Mouse (Mus musculus) neural tube, embryonic 14.5 days (tissue): ENCODE results near the gene Slit3. TPM values are rescaled to one million over a fixed set of nuclear protein-coding genes. Genes with fewer than 3 reads are reported as not detected.
A peak's percentile ranks its signal among the peaks of the same experiment; 100 is the strongest.

Experiments used
- ATAC-seq: fragments of 200-750 bp; cut with Nextera tagmentation; 2 replicates; pipeline ENCODE4 v1.8.0; 2017; ENCODE audit warnings: low read depth, mild to moderate bottlenecking, moderate TSS enrichment, moderate library complexity
- H3K27ac ChIP-seq: fragments of 300-500 bp; sonication (generic); 2 replicates; pipeline ENCODE4 v1.5.1; 2014; ENCODE audit warnings: low read depth, mild to moderate bottlenecking, control low read depth, low read length, moderate library complexity, mixed read lengths
- H3K27me3 ChIP-seq: fragments of 300-500 bp; sonication (generic); 2 replicates; pipeline ENCODE4 v1.6.1; 2014; ENCODE audit warnings: low read length; ENCODE audit not compliant: control insufficient read depth, insufficient read depth
- H3K36me3 ChIP-seq: fragments of 300-500 bp; sonication (generic); 2 replicates; pipeline ENCODE4 v1.6.1; 2014; ENCODE audit warnings: low read length, mixed read lengths; ENCODE audit not compliant: control insufficient read depth, insufficient read depth
- H3K4me1 ChIP-seq: fragments of 300-500 bp; sonication (generic); 2 replicates; pipeline ENCODE4 v1.6.1; 2014; ENCODE audit warnings: low read length; ENCODE audit not compliant: control insufficient read depth, insufficient read depth
- H3K4me2 ChIP-seq: fragments of 300-500 bp; sonication (generic); 2 replicates; pipeline ENCODE4 v1.6.1; 2014; ENCODE audit warnings: mild to moderate bottlenecking, low read depth, low read length, control low read depth
- H3K4me3 ChIP-seq: fragments of 300-500 bp; sonication (generic); 2 replicates; pipeline ENCODE4 v1.5.1; 2014; ENCODE audit warnings: low read depth, low read length, control low read depth, mixed read lengths
- H3K9ac ChIP-seq: fragments of 300-500 bp; sonication (generic); replicated peaks from 2 replicates; pipeline ENCODE4 v1.6.1; 2014; ENCODE audit warnings: low read depth, mild to moderate bottlenecking, control low read depth, low read length, mixed read lengths
- H3K9me3 ChIP-seq: fragments of 300-500 bp; sonication (generic); 2 replicates; pipeline ENCODE4 v1.6.1; 2016; ENCODE audit warnings: low read length; ENCODE audit not compliant: control insufficient read depth
- WGBS: fragments of 180-500 bp; shearing (Covaris S2); extraction: QIAGEN DNeasy Blood & Tissue Kit; methylation state at CpG from one replicate; pipeline ENCODE4 v1.1.7; 2014; 5-methylcytosine and 5-hydroxymethylcytosine counted together
- polyA plus RNA-seq: library from polyadenylated mRNA; unstranded; fragments of >200 nt; fragmentation: Nextera tagmentation; extraction: Ambion mirVana; gene quantifications from 2 replicates; pipeline ENCODE4 v1.2.1, GENCODE M21; 2014

Slit3 gene
- polyA plus RNA-seq, 1 experiment from 2014 or later, result 14.6 TPM

DNA sequence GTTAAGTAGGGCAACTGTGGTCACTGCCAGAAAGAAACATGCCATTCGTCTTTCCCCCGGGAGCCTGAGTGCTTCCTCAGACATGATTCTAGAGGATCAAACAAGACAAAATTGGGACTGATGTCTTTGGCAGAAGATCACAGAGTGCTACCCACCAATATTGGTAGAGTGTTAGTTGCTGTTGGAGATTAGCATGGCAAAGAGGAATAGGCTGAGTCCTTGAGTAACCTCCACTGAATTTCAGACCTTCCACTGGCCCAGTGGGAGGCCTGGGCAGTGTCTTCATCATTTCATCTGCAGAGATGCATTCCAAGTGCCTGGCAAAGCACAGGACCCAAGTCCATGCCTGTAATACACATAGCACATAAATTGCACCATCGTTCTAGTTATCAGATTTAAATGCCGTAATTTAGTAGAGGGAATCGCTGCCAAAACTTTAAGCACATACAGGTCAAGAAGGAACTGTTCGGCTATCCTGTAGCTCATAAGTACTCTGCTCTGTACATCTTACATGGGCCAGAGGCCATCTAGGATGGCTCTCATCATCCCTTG is 77.6 kb downstream of the Slit3 start:
- Histone ChIP-seq H3K36me3 (no peaks in the 10 kb centered on the region), H3K4me2 (no peak overlapping the region), H3K4me3 (no peak overlapping the region), H3K9me3 (no peaks in the 10 kb centered on the region), H3K9ac (no peak overlapping the region), H3K27ac (no peak overlapping the region), H3K27me3 (peaks cover 6% of the 10 kb centered on the region; the same call in 1 of the 2 replicates), H3K4me1 (peaks cover 13% of the 10 kb centered on the region)
- 94% methylated on average over 6 of the region's 6 CpGs for WGBS
- no peak for ATAC-seq

- no peak overlapping the region for H3K9ac ChIP-seq
These were observed 81.3 kb downstream of the Slit3 start for GRCm38 (mm10) chr11:35202332-35202731.

DNA sequence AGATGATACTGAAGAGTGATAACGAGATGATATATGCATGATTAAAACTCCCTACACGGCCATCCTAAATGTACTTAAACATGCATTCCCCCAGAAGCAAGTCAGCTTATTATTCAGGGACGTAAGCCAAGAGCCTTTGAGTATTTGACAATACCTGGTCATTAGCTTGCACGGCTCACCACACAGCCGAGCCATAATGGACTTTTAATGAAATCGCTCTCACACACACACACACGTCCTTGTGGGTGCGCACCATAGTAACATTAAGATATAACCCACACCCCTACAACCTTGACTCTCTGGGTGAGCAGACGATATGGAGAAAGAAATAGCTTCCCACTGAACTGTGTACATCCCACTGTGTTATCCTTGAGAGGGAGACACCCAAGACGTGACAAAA is 82.6 kb downstream of the Slit3 start:
- Histone ChIP-seq H3K4me3 (no peak overlapping the region), H3K9me3 (no peaks in the 10 kb centered on the region), H3K4me2 (peak overlapping the region; percentile 12; the same call in 1 of the 2 replicates), H3K9ac (no peak overlapping the region), H3K36me3 (no peaks in the 10 kb centered on the region), H3K27me3 (peaks cover 6% of the 10 kb centered on the region; the same call in 1 of the 2 replicates), H3K4me1 (peaks cover 26% of the 10 kb centered on the region), H3K27ac (0 out of 2 replicates have a peak overlapping the region, but pooled peaks have one; percentile 8)
- ATAC-seq, result peak; percentile 81
- 10% methylated on average over 10 of the region's 10 CpGs for WGBS

More at GRCm38 (mm10) chr11:35202332-35202731, 81.3 kb downstream of the Slit3 start:
- Histone ChIP-seq H3K9me3 (no peaks in the 10 kb centered on the region), H3K4me1 (peaks cover 26% of the 10 kb centered on the region), H3K4me3 (no peak overlapping the region), H3K36me3 (no peaks in the 10 kb centered on the region), H3K27me3 (peaks cover 6% of the 10 kb centered on the region; the same call in 1 of the 2 replicates), H3K4me2 (no peak overlapping the region), H3K27ac (no peak overlapping the region)
- no peak for ATAC-seq
- 51% methylated on average over 5 of the region's 5 CpGs for WGBS

GRCm38 (mm10) chr11:35204084-35204483 is 83.1 kb downstream of the Slit3 start:
- peak; percentile 90 for ATAC-seq
- Histone ChIP-seq H3K9me3 (no peaks in the 10 kb centered on the region), H3K36me3 (no peaks in the 10 kb centered on the region), H3K4me1 (peaks cover 26% of the 10 kb centered on the region), H3K4me3 (no peak overlapping the region), H3K27me3 (peaks cover 6% of the 10 kb centered on the region; the same call in 1 of the 2 replicates), H3K4me2 (peak overlapping the region; percentile 12; the same call in 1 of the 2 replicates), H3K9ac (no peak overlapping the region), H3K27ac (0 out of 2 replicates have a peak overlapping the region, but pooled peaks have one; percentile 8)
- 2% methylated on average over 9 of the region's 9 CpGs for WGBS

- H3K27ac ChIP-seq, result no peak overlapping the region
- WGBS, result 80% methylated on average over 14 of the region's 14 CpGs
These were observed 90.0 kb downstream of the Slit3 start for GRCm38 (mm10) chr11:35210728-35211682.

GRCm38 (mm10) chr11:35224025-35224424 is 103.0 kb downstream of the Slit3 start:
- Histone ChIP-seq H3K4me1 (no peaks in the 10 kb centered on the region), H3K4me2 (no peak overlapping the region), H3K36me3 (no peaks in the 10 kb centered on the region), H3K9me3 (no peaks in the 10 kb centered on the region), H3K9ac (no peak overlapping the region), H3K27ac (no peak overlapping the region), H3K4me3 (no peak overlapping the region), H3K27me3 (no peaks in the 10 kb centered on the region)
- 31% methylated on average over 4 of the region's 4 CpGs for WGBS
- ATAC-seq, result no peak

More at GRCm38 (mm10) chr11:35210728-35211682, 90.0 kb downstream of the Slit3 start:
- Histone ChIP-seq H3K4me2 (no peak overlapping the region), H3K4me1 (no peaks in the 10 kb centered on the region), H3K9ac (no peak overlapping the region), H3K27me3 (no peaks in the 10 kb centered on the region; the same call in 1 of the 2 replicates), H3K9me3 (no peaks in the 10 kb centered on the region), H3K4me3 (no peak overlapping the region), H3K36me3 (no peaks in the 10 kb centered on the region)
- no peak for ATAC-seq

DNA sequence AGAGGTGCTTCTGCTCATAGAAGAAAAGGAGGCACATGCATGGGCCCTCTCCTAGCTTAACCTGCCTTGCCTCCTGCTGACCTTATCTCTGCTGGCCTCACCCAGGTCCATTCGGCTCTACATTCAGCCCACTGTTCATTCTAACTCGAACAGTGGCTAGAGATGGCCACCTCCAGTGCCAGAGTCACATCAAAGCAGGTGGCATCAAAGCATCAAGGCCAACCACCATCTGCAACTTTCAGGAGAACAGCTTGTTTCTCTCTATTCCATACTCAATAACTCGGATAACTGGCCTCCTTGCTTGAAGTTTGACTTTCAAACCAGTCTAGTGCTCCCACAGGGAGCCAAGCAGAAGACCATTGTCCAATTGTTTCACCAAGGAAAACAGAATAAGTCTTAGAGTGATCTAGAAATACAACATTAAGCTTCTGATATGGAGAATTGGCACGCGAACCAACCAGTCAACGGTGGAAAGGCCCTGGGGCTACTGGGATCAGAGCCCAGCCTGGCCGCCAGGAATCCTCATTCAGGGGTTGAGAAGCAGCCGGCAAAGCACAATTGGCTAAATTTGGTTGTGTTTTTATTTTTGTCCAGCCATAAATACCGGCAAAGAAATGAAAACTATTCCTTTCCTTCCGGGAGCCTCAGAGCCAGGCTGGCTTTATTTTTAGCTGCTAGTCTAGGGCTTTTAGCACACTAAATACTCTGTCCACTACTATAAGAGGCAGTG is 110.5 kb downstream of the Slit3 start:
- H3K9ac ChIP-seq, result no peak overlapping the region
- H3K27me3 ChIP-seq, result no peaks in the 10 kb centered on the region
- no peaks in the 10 kb centered on the region for H3K36me3 ChIP-seq
- no peak overlapping the region for H3K27ac ChIP-seq
- H3K4me2 ChIP-seq, result no peak overlapping the region
- no peaks in the 10 kb centered on the region for H3K9me3 ChIP-seq
- no peak overlapping the region for H3K4me3 ChIP-seq
- no peak for ATAC-seq
- H3K4me1 ChIP-seq, result no peaks in the 10 kb centered on the region
- 81% methylated on average over 10 of the region's 10 CpGs for WGBS

DNA sequence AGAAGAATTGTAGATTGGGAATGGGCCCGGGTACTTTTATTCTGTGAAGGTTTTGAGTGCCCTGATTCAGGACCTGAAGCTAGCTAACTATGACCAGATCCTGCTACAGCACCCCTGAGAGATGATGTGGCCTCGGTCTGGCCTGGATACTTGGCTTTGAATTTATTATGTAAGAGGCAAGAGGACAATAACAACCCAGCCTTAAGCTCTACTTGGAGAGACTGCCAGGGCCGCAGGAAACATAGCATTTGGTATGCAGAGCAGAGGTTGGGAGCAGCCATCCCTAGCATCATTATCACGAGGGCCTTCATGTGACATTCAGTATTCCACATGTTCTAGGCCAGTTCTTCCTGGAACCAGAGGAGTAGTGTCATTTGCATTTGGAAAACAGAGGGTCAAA is 111.3 kb downstream of the Slit3 start:
- no peak overlapping the region for H3K4me2 ChIP-seq
- H3K4me1 ChIP-seq, result no peaks in the 10 kb centered on the region
- H3K27me3 ChIP-seq, result no peaks in the 10 kb centered on the region
- H3K36me3 ChIP-seq, result no peaks in the 10 kb centered on the region
- ATAC-seq, result no peak
- no peaks in the 10 kb centered on the region for H3K9me3 ChIP-seq
- WGBS, result 79% methylated on average over 4 of the region's 4 CpGs
- no peak overlapping the region for H3K9ac ChIP-seq
- no peak overlapping the region for H3K4me3 ChIP-seq
- no peak overlapping the region for H3K27ac ChIP-seq
